Mouse (Mus musculus): ENCODE results near the gene Tmem203. TPM values are rescaled to one million over a fixed set of nuclear protein-coding genes. Genes with fewer than 3 reads are reported as not detected.

The Tmem203 gene
- total RNA-seq (2015; ENCODE audit: low replicate concordance): 2.5 and 8.8 TPM in 2 replicates
- 2.2 and 3.7 TPM in 2 replicates for total RNA-seq (2017; ENCODE audit: low replicate concordance)

GRCm38 (mm10) chr2:25255284-25255779 lies at the start of gene Tmem203:
Gene Tmem203 (plus strand): TSS chr2:25255439.
- ATAC-seq (replicated peaks; ENCODE audit: low FRiP score, poor library complexity, severe bottlenecking): peak; percentile 91

DNA sequence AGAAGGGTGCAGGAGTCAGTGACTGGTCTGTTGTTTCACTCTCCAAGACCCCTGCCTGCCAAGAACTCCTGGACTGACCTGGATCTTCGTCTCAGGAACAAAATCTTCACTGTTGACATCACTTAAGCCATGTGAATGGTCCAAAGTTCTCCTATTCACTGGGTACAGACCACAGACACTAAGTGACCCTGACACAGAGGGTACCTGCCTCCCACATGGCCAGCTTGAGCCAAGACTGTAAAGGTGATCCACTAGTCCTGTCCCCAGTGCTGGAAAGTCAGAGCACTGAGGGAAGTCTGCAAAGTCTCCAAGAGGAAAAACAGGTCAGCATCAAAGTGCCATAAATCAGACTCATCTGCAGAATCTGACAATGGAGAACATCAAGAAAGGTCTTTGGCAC lies 47.6 kb upstream of the Tmem203 start:
- ATAC-seq (replicated peaks; ENCODE audit: low FRiP score, poor library complexity, severe bottlenecking): no peak

- ATAC-seq (replicated peaks; ENCODE audit: low FRiP score, poor library complexity, severe bottlenecking): peak; percentile 48
Observed at GRCm38 (mm10) chr2:25210686-25211085, 44.6 kb upstream of the Tmem203 start.

- peak; percentile 93 for ATAC-seq (replicated peaks; ENCODE audit: low FRiP score, poor library complexity, severe bottlenecking)
Observed at GRCm38 (mm10) chr2:25211121-25211670, 44.0 kb upstream of the Tmem203 start, which contains the start of gene Nelfb. Gene Nelfb (minus strand): TSS chr2:25211489.

GRCm38 (mm10) chr2:25213266-25213865 lies 41.9 kb upstream of the Tmem203 start:
- no peak for ATAC-seq (replicated peaks; ENCODE audit: low FRiP score, poor library complexity, severe bottlenecking)

- ATAC-seq (replicated peaks; ENCODE audit: low FRiP score, poor library complexity, severe bottlenecking): no peak
Observed at GRCm38 (mm10) chr2:25214444-25214843, 40.8 kb upstream of the Tmem203 start, which contains the start of gene Stpg3. Gene Stpg3 (minus strand): TSS chr2:25214637.

GRCm38 (mm10) chr2:25217666-25218065 lies 37.6 kb upstream of the Tmem203 start:
- ATAC-seq (replicated peaks; ENCODE audit: low FRiP score, poor library complexity, severe bottlenecking): no peak

DNA sequence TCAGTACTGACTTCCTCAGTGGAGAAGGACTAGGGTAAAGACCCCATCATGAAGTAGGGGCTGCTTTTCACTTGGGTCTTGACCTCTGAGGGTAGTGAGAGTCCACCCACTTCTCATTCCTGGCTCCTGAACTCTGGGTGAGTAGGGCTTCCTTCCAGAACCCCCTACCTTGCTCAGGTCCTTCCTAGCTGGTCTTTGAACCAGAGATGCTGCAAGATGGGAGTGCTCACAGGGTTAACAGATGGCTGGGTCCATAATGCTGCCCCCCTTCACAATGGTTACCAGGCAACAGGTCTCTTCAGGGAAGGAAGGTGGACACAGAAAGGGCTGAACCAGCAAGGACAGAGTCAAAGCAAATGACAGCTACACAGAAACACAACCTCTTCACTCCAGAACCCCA lies 36.8 kb upstream of the Tmem203 start, which contains the start of gene Fam166a:
TSS of gene Fam166a (plus strand) at position 301 of the 400 bp plus-strand sequence.
- no peak for ATAC-seq (replicated peaks; ENCODE audit: low FRiP score, poor library complexity, severe bottlenecking)

GRCm38 (mm10) chr2:25221331-25221772 lies 33.9 kb upstream of the Tmem203 start:
- no peak for ATAC-seq (replicated peaks; ENCODE audit: low FRiP score, poor library complexity, severe bottlenecking)

GRCm38 (mm10) chr2:25223681-25224491 lies 31.4 kb upstream of the Tmem203 start:
- ATAC-seq (replicated peaks; ENCODE audit: low FRiP score, poor library complexity, severe bottlenecking): peak; percentile 69

DNA sequence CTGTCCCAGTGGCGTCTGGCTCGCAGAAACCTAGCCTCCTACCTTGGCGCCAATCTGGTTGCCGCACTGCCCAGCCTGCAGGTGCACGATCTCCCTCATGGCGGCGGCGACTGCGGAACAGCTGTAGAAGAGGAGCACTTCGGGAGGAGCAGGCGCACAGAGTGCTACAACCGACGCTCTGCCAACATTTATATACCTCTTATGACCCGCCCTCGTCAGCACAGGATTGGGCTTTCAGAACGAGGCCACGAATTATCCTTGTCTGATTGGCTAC lies 30.8 kb upstream of the Tmem203 start, which contains the start of gene Tubb4b:
TSS of gene Tubb4b (minus strand) at position 211 of the 274 bp plus-strand sequence.
- ATAC-seq (replicated peaks; ENCODE audit: low FRiP score, poor library complexity, severe bottlenecking): no peak

- peak; percentile 77 for ATAC-seq (replicated peaks; ENCODE audit: low FRiP score, poor library complexity, severe bottlenecking)
Observed at GRCm38 (mm10) chr2:25224766-25225752, 30.2 kb upstream of the Tmem203 start.

DNA sequence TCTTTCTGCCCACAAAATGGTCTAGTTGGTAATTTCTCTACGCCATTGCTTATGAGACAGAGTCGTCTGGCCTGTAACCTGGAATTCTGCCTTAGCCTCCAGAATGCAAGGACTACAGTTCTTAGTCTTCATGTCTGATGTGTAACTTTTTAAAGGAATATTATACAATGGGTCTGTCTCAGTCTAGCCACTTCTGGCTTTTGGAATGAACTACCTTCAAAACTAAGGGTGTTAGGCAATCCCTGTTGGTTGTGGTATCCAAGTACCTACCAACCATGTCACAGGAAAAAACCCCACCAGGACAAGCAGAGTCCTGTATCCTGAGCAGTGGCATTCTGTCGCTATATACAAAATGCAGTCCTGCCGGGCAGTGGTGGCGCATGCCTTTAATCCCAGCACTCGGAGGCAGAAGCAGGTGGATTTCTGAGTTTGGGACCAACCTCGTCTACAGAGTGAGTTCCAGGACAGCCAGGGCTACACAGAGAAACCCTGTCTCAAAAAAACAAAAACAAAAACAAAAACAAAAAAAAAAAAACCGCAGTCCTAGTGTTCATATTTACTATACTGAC lies 29.3 kb upstream of the Tmem203 start:
- no peak for ATAC-seq (replicated peaks; ENCODE audit: low FRiP score, poor library complexity, severe bottlenecking)

- ATAC-seq (replicated peaks; ENCODE audit: low FRiP score, poor library complexity, severe bottlenecking): no peak
Observed at GRCm38 (mm10) chr2:25226864-25227263, 28.4 kb upstream of the Tmem203 start.

DNA sequence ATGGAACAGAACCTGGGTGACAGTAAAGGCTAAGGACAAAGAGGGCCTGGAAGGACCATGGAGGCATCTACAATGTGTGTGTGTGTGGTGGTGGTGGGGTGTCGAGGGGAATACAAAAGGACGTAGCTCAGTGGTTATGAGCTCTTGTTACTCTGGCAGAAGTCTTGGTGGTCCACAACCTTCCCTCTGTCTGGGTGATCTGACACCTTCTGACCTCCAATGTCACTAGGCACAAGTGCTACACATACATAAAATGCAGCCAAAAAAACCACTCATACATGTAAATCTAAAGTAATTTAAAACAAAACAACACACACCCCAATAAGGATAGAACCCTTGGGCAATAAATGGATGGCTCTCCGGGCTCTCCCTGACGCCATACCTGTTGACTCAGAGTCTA lies 27.8 kb upstream of the Tmem203 start:
- no peak for ATAC-seq (replicated peaks; ENCODE audit: low FRiP score, poor library complexity, severe bottlenecking)

DNA sequence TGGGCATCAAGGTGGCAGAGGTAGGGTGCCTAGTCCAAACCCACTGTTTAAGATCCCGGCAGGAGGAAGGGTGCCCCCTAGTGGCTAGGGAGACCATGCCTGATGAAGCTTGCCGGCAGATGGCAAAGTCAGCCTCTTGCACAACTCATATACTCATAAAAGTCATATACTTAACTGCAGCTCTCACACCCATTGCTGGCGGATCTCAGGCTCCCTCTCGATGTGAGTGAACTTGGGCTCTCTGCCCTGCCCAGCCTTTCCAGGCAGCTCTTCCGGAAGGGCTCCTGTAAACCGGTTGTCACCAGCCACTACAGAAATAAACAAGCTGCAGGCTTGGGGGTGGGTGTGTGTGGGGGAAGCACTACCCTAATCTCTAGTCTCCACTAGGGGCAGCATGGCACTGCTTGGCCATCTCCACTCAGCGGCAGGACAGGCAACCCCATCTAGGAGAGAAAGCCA lies 26.8 kb upstream of the Tmem203 start:
- ATAC-seq (replicated peaks; ENCODE audit: low FRiP score, poor library complexity, severe bottlenecking): peak; percentile 46

GRCm38 (mm10) chr2:25228995-25229530 lies 26.2 kb upstream of the Tmem203 start:
- no peak for ATAC-seq (replicated peaks; ENCODE audit: low FRiP score, poor library complexity, severe bottlenecking)

- ATAC-seq (replicated peaks; ENCODE audit: low FRiP score, poor library complexity, severe bottlenecking): no peak
Observed at GRCm38 (mm10) chr2:25229582-25229981, 25.7 kb upstream of the Tmem203 start.

- no peak for ATAC-seq (replicated peaks; ENCODE audit: low FRiP score, poor library complexity, severe bottlenecking)
Observed at GRCm38 (mm10) chr2:25230581-25230980, 24.7 kb upstream of the Tmem203 start.
